Mouse (Mus musculus) thymus, adult 2 months (tissue): ENCODE results near the gene Atrnl1.

Experiments
- CTCF ChIP-seq: fragments of 200-500 bp; IDR thresholded peaks from 2 replicates; pipeline ENCODE4 v1.5.1; 2012; ENCODE audit warnings: mild to moderate bottlenecking, control low read depth, low read length, moderate library complexity, borderline replicate concordance; ENCODE audit not compliant: control insufficient read depth, poor library complexity, insufficient read depth; ENCODE audit errors: extremely low read depth
- POLR2A ChIP-seq: fragments of 200-500 bp; IDR thresholded peaks from 2 replicates; pipeline ENCODE4 v1.6.1; 2012; ENCODE audit warnings: mild to moderate bottlenecking, low read length, control low read depth, moderate library complexity; ENCODE audit not compliant: control insufficient read depth, poor library complexity, insufficient read depth; ENCODE audit errors: extremely low read depth

GRCm38 (mm10) chr19:57803483-57803820 lies 192.6 kb downstream of the Atrnl1 start:
- TF ChIP-seq POLR2A (no peak), CTCF (no peak)
